Mouse (Mus musculus) liver, embryonic 16.5 days (tissue): ENCODE results near the gene Hoxc11. TPM values are rescaled to one million over a fixed set of nuclear protein-coding genes. Genes with fewer than 3 reads are reported as not detected.

Experiments used
- ATAC-seq: fragments of 200-750 bp; cut with Nextera tagmentation; 2 replicates; pipeline ENCODE4 v1.8.0; 2017; ENCODE audit warnings: low read depth, mild to moderate bottlenecking, moderate number of reproducible peaks, moderate library complexity
- H3K27ac ChIP-seq: fragments of 300-500 bp; sonication (generic); 2 replicates; pipeline ENCODE4 v1.5.1; 2014; ENCODE audit warnings: mild to moderate bottlenecking, low read length
- H3K27me3 ChIP-seq: fragments of 300-500 bp; sonication (generic); 2 replicates; pipeline ENCODE4 v1.6.1; 2014; ENCODE audit warnings: low read depth, low read length, mixed read lengths; ENCODE audit not compliant: control insufficient read depth, insufficient read depth
- H3K36me3 ChIP-seq: fragments of 300-500 bp; sonication (generic); 2 replicates; pipeline ENCODE4 v1.6.1; 2014; ENCODE audit warnings: mild to moderate bottlenecking; ENCODE audit not compliant: control insufficient read depth, insufficient read depth
- H3K4me1 ChIP-seq: fragments of 300-500 bp; sonication (generic); 2 replicates; pipeline ENCODE4 v1.6.1; 2014; ENCODE audit warnings: low read depth, low read length, mixed read lengths; ENCODE audit not compliant: control insufficient read depth
- H3K4me2 ChIP-seq: fragments of 300-500 bp; sonication (generic); 2 replicates; pipeline ENCODE4 v1.6.1; 2014; ENCODE audit warnings: low read depth, low read length, mixed read lengths
- H3K4me3 ChIP-seq: fragments of 300-500 bp; sonication (generic); 2 replicates; pipeline ENCODE4 v1.5.1; 2014; ENCODE audit warnings: low read depth, mild to moderate bottlenecking, low read length
- H3K9ac ChIP-seq: fragments of 300-500 bp; sonication (generic); 2 replicates; pipeline ENCODE4 v1.6.1; 2014; ENCODE audit warnings: low read depth, low read length
- H3K9me3 ChIP-seq: fragments of 300-500 bp; sonication (generic); replicated peaks from 2 replicates; pipeline ENCODE4 v1.6.1; 2016; ENCODE audit warnings: low read length; ENCODE audit not compliant: control insufficient read depth
- WGBS: fragments of 180-500 bp; shearing (Covaris S2); extraction: QIAGEN DNeasy Blood & Tissue Kit; methylation state at CpG from one replicate; pipeline ENCODE4 v1.1.7; 2014; ENCODE audit not compliant: insufficient replicate concordance; 5-methylcytosine and 5-hydroxymethylcytosine counted together
- polyA plus RNA-seq: library from polyadenylated mRNA; unstranded; fragments of >200 nt; fragmentation: Nextera tagmentation; extraction: Ambion mirVana; gene quantifications from 2 replicates; pipeline ENCODE4 v1.2.1, GENCODE M21; 2015

Gene Hoxc11
- polyA plus RNA-seq, 1 experiment from 2014 or later, result not detected

GRCm38 (mm10) chr15:102997431-102997830 is 43.2 kb downstream of the Hoxc11 start:
- Histone ChIP-seq H3K27ac (no peak overlapping the region), H3K4me1 (no peaks in the 10 kb centered on the region), H3K9me3 (no peaks in the 10 kb centered on the region), H3K36me3 (no peaks in the 10 kb centered on the region), H3K4me3 (no peak overlapping the region), H3K9ac (no peak overlapping the region), H3K4me2 (no peak overlapping the region), H3K27me3 (peaks cover 93% of the 10 kb centered on the region)
- ATAC-seq, result no peak
- 0% methylated on average over 3 of the region's 3 CpGs for whole genome bisulfite sequencing

GRCm38 (mm10) chr15:102997939-102998355 is 43.7 kb downstream of the Hoxc11 start, which contains the start of gene Hoxc6:
Hoxc6 (plus strand) TSS chr15:102998257.
- H3K27me3 ChIP-seq, result peaks cover 93% of the 10 kb centered on the region
- no peak within 1 kb of the TSS for H3K27ac ChIP-seq
- H3K9ac ChIP-seq, result no peak within 1 kb of the TSS
- no peaks in the 10 kb centered on the region for H3K4me1 ChIP-seq
- peak within 1 kb of the TSS; percentile 41 for H3K4me3 ChIP-seq
- H3K36me3 ChIP-seq, result no peaks in the 10 kb centered on the region
- H3K4me2 ChIP-seq, result peak within 1 kb of the TSS; percentile 54
- ATAC-seq, result no peak
- H3K9me3 ChIP-seq, result no peaks in the 10 kb centered on the region
- WGBS, result 2% methylated on average over 19 of the region's 19 CpGs

GRCm38 (mm10) chr15:102998608-102999182 is 44.5 kb downstream of the Hoxc11 start:
- Histone ChIP-seq H3K4me3 (peak overlapping the region; percentile 41), H3K4me1 (no peaks in the 10 kb centered on the region), H3K36me3 (no peaks in the 10 kb centered on the region), H3K9ac (no peak overlapping the region), H3K9me3 (no peaks in the 10 kb centered on the region), H3K27ac (no peak overlapping the region), H3K27me3 (peaks cover 91% of the 10 kb centered on the region), H3K4me2 (peak overlapping the region; percentile 54)
- ATAC-seq, result no peak
- WGBS, result 2% methylated on average over 19 of the region's 19 CpGs

GRCm38 (mm10) chr15:102999183-102999831 is 45.1 kb downstream of the Hoxc11 start:
- Histone ChIP-seq H3K4me1 (no peaks in the 10 kb centered on the region), H3K4me3 (peak overlapping the region; percentile 41), H3K36me3 (no peaks in the 10 kb centered on the region), H3K9me3 (no peaks in the 10 kb centered on the region), H3K27me3 (peaks cover 92% of the 10 kb centered on the region), H3K4me2 (peak overlapping the region; percentile 54), H3K9ac (no peak overlapping the region), H3K27ac (no peak overlapping the region)
- under 1% methylated on average over 32 of the region's 33 CpGs for WGBS
- ATAC-seq, result no peak

- Histone ChIP-seq H3K27ac (no peak overlapping the region), H3K4me1 (no peaks in the 10 kb centered on the region), H3K9ac (no peak overlapping the region), H3K4me2 (no peak overlapping the region), H3K9me3 (no peaks in the 10 kb centered on the region), H3K27me3 (peaks cover 94% of the 10 kb centered on the region), H3K36me3 (no peaks in the 10 kb centered on the region), H3K4me3 (no peak overlapping the region)
- ATAC-seq, result no peak
- WGBS, result 11% methylated on average over 11 of the region's 11 CpGs
Measured at GRCm38 (mm10) chr15:102999955-103000354, 45.7 kb downstream of the Hoxc11 start.

GRCm38 (mm10) chr15:103000501-103000901 is 46.3 kb downstream of the Hoxc11 start:
- no peak overlapping the region for H3K27ac ChIP-seq
- ATAC-seq, result no peak
- no peaks in the 10 kb centered on the region for H3K4me1 ChIP-seq
- H3K4me2 ChIP-seq, result no peak overlapping the region
- no peaks in the 10 kb centered on the region for H3K36me3 ChIP-seq
- no peak overlapping the region for H3K4me3 ChIP-seq
- peaks cover 94% of the 10 kb centered on the region for H3K27me3 ChIP-seq
- no peaks in the 10 kb centered on the region for H3K9me3 ChIP-seq
- WGBS, result 6% methylated on average over 24 of the region's 24 CpGs
- no peak overlapping the region for H3K9ac ChIP-seq

- no peak for ATAC-seq
- H3K36me3 ChIP-seq, result no peaks in the 10 kb centered on the region
- H3K9ac ChIP-seq, result no peak overlapping the region
- no peak overlapping the region for H3K4me3 ChIP-seq
- no peaks in the 10 kb centered on the region for H3K9me3 ChIP-seq
- 34% methylated on average over 2 of the region's 2 CpGs for WGBS
- no peak overlapping the region for H3K27ac ChIP-seq
- no peaks in the 10 kb centered on the region for H3K4me1 ChIP-seq
- no peak overlapping the region for H3K4me2 ChIP-seq
- peaks cover 94% of the 10 kb centered on the region for H3K27me3 ChIP-seq
Measured at GRCm38 (mm10) chr15:103001370-103001769, 47.1 kb downstream of the Hoxc11 start.

- ATAC-seq, result no peak
- Histone ChIP-seq H3K27ac (no peak overlapping the region), H3K4me2 (no peak overlapping the region), H3K27me3 (peaks cover 95% of the 10 kb centered on the region), H3K9me3 (no peaks in the 10 kb centered on the region), H3K9ac (no peak overlapping the region), H3K4me1 (no peaks in the 10 kb centered on the region), H3K4me3 (no peak overlapping the region), H3K36me3 (no peaks in the 10 kb centered on the region)
- WGBS, result 25% methylated on average over 4 of the region's 4 CpGs
Measured at GRCm38 (mm10) chr15:103002156-103002555, 47.9 kb downstream of the Hoxc11 start.

GRCm38 (mm10) chr15:103002821-103003448 is 48.7 kb downstream of the Hoxc11 start:
- no peak overlapping the region for H3K27ac ChIP-seq
- no peaks in the 10 kb centered on the region for H3K36me3 ChIP-seq
- no peak overlapping the region for H3K9ac ChIP-seq
- H3K4me1 ChIP-seq, result no peaks in the 10 kb centered on the region
- 8% methylated on average over 13 of the region's 13 CpGs for WGBS
- ATAC-seq, result no peak
- H3K4me2 ChIP-seq, result no peak overlapping the region
- H3K4me3 ChIP-seq, result no peak overlapping the region
- no peaks in the 10 kb centered on the region for H3K9me3 ChIP-seq
- peaks cover 95% of the 10 kb centered on the region for H3K27me3 ChIP-seq
